Mouse (Mus musculus) heart, embryonic 15.5 days (tissue): ENCODE data around the gene Slc25a13. TPM values are rescaled to one million over a fixed set of nuclear protein-coding genes. Genes with fewer than 3 reads are reported as not detected.

Source experiments
- ATAC-seq: fragments of 200-750 bp; cut with Nextera tagmentation; replicated peaks from 2 replicates; pipeline ENCODE4 v1.8.0; 2017; ENCODE audit warnings: low read depth, moderate TSS enrichment; ENCODE audit not compliant: insufficient number of reproducible peaks, insufficient read depth, low FRiP score
- H3K27ac ChIP-seq: fragments of 300-500 bp; sonication (generic); 2 replicates; pipeline ENCODE4 v1.5.1; 2015; ENCODE audit warnings: mild to moderate bottlenecking, inconsistent platforms
- H3K27me3 ChIP-seq: fragments of 300-500 bp; sonication (generic); 2 replicates; pipeline ENCODE4 v1.6.1; 2015; ENCODE audit warnings: inconsistent platforms
- H3K36me3 ChIP-seq: fragments of 300-500 bp; sonication (generic); 2 replicates; pipeline ENCODE4 v1.6.1; 2015; ENCODE audit warnings: mild to moderate bottlenecking, inconsistent platforms
- H3K4me1 ChIP-seq: fragments of 300-500 bp; sonication (generic); replicated peaks from 2 replicates; pipeline ENCODE4 v1.6.1; 2015; ENCODE audit warnings: inconsistent platforms
- H3K4me2 ChIP-seq: fragments of 300-500 bp; sonication (generic); 2 replicates; pipeline ENCODE4 v1.6.1; 2015; ENCODE audit warnings: inconsistent platforms, mild to moderate bottlenecking, moderate library complexity
- H3K4me3 ChIP-seq: fragments of 300-500 bp; sonication (generic); 2 replicates; pipeline ENCODE4 v1.5.1; 2015; ENCODE audit warnings: mild to moderate bottlenecking, inconsistent platforms
- H3K9ac ChIP-seq: fragments of 300-500 bp; sonication (generic); 2 replicates; pipeline ENCODE4 v1.6.1; 2015; ENCODE audit warnings: mild to moderate bottlenecking, inconsistent platforms
- H3K9me3 ChIP-seq: fragments of 300-500 bp; sonication (generic); replicated peaks from 2 replicates; pipeline ENCODE4 v1.6.1; 2016; ENCODE audit warnings: inconsistent platforms
- WGBS: fragments of 180-500 bp; shearing (Covaris S2); methylation state at CpG from one replicate; pipeline ENCODE4 v1.1.7; 2015; ENCODE audit warnings: mixed read lengths; 5-methylcytosine and 5-hydroxymethylcytosine counted together
- polyA plus RNA-seq: library from polyadenylated mRNA; unstranded; fragments of >200 nt; fragmentation: Nextera tagmentation; extraction: Ambion mirVana; gene quantifications from 2 replicates; pipeline ENCODE4 v1.2.1, GENCODE M21; 2015

Gene Slc25a13
- polyA plus RNA-seq, 1 experiment from 2014 or later: 54.3 TPM

DNA sequence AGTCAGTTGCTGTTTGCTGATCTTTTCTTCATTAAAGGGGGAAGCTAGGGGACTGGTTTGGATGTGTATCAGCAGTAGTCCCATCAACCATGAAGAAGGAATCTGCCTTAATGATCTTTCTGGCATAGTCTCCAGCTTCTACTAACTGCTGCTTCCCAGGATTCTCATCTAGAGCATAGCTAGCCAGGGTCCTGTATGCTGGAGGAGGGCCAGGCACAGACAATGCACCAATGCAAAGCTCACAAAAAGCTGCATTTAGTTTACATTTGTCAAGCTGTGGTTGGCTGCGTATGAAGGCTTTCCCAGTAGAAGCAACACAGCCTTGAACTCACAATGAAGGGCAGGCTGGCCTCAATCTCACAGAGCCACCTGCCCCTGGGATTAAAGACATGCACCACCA is 136.5 kb downstream of the Slc25a13 start:
- H3K9me3 ChIP-seq: no peaks in the 10 kb centered on the region
- ATAC-seq: no peak
- H3K27ac ChIP-seq: no peak overlapping the region
- H3K4me3 ChIP-seq: no peak overlapping the region
- H3K36me3 ChIP-seq: 0 out of 2 replicates have a peak, but pooled peaks cover 3% of the 10 kb centered on the region
- WGBS: 88% methylated on average over 1 of the region's 1 CpGs
- H3K4me1 ChIP-seq: no peaks in the 10 kb centered on the region
- no peak overlapping the region for H3K4me2 ChIP-seq
- no peaks in the 10 kb centered on the region for H3K27me3 ChIP-seq
- no peak overlapping the region for H3K9ac ChIP-seq

DNA sequence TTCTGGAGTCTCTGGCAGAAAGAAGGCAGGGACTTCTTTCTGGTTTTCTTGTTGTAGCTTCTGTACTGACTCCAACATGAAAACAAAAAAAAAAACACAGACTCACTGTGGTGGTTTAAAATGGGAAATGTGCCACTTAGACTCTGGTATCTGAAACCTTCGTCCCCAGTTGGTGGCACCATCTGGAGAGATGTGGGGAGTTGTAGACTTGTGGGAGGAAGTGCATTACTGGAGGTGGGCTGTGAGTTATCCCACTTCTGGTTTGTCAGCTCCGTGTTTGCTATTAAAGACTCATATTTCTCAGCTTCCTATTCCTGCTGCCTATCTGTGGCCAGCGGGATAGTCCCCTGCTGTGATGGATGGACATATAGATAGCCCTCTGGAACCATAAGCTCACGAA is 139.7 kb downstream of the Slc25a13 start:
- no peak overlapping the region for H3K4me2 ChIP-seq
- no peaks in the 10 kb centered on the region for H3K9me3 ChIP-seq
- H3K4me3 ChIP-seq: no peak overlapping the region
- H3K27ac ChIP-seq: no peak overlapping the region
- 71% methylated on average over 4 of the region's 4 CpGs for WGBS
- H3K9ac ChIP-seq: no peak overlapping the region
- no peaks in the 10 kb centered on the region for H3K27me3 ChIP-seq
- 0 out of 2 replicates have a peak, but pooled peaks cover 3% of the 10 kb centered on the region for H3K36me3 ChIP-seq
- ATAC-seq: no peak
- no peaks in the 10 kb centered on the region for H3K4me1 ChIP-seq

DNA sequence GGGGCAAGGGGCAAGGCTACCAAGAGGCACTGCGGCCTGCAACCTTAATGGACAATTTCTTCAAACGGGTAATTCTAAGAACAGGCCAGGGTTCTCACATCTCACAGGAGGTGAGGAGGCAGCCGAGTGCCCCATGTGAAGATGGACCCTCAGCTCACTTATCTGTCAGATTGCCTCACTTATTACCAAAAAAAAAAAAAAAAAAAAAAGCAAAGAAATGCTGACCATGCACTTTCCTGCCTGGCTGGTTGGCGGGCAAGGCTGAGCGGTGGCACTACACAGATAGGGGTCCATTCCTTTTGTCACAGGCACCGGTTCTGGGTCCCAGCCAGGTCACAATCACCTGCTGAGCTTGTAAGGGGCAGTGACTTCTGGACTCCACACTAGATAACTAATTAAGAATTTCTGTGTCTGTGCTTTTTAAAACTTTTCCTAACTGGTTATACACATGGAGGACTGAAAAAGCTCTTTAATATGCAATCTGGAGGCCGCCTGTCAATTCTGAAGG is 141.0 kb downstream of the Slc25a13 start:
- Histone ChIP-seq H3K4me2 (no peak overlapping the region), H3K9me3 (no peaks in the 10 kb centered on the region), H3K27me3 (no peaks in the 10 kb centered on the region), H3K36me3 (0 out of 2 replicates have a peak, but pooled peaks cover 3% of the 10 kb centered on the region), H3K4me3 (no peak overlapping the region), H3K27ac (no peak overlapping the region), H3K4me1 (no peaks in the 10 kb centered on the region), H3K9ac (no peak overlapping the region)
- no peak for ATAC-seq
- 85% methylated on average over 7 of the region's 7 CpGs for WGBS

DNA sequence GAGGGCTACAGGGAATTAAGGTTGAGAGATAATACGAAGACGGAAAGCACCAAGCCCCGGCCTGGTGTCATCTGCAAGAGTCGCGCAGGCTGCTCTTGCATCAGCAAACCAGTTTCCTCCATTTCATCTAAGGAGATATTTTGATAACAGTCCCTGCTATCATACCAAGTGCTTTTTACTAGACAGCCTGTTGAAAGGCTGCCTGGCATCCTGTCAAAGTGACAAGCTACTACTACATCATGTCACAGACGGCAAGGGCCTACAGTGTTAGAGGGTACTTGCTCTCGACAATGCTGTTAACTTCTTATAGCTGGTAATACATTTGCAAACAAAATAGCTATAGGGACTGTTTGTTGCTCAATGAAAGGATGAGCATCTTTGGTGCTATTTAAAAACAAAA is 145.9 kb downstream of the Slc25a13 start:
- Histone ChIP-seq H3K4me2 (no peak overlapping the region), H3K4me1 (peaks cover 9% of the 10 kb centered on the region), H3K9me3 (no peaks in the 10 kb centered on the region), H3K27ac (no peak overlapping the region), H3K9ac (no peak overlapping the region), H3K27me3 (no peaks in the 10 kb centered on the region), H3K36me3 (no peaks in the 10 kb centered on the region), H3K4me3 (no peak overlapping the region)
- 47% methylated on average over 7 of the region's 7 CpGs for WGBS
- ATAC-seq: no peak

DNA sequence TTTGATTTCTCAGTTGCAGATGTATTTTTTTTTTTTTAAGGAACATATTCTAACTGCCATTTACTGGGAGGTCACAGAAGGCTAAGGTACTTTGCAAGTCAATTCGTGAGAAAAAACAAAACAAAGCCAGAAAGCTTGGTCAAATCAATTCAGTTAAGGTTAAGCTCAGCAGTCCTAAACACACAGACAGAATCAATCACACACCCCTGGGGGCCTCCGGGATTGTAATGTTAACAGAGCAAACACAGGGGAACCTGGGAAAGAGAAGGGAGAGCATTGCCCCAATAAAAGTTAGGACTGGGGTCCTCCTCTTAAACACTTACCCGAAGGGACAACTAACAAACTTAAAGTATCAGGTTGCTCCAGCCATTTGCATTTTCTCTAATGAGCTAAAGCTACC is 147.0 kb downstream of the Slc25a13 start:
- no peak overlapping the region for H3K4me2 ChIP-seq
- ATAC-seq: no peak
- H3K4me1 ChIP-seq: peaks cover 12% of the 10 kb centered on the region
- no peaks in the 10 kb centered on the region for H3K27me3 ChIP-seq
- H3K9me3 ChIP-seq: no peaks in the 10 kb centered on the region
- no peak overlapping the region for H3K9ac ChIP-seq
- 35% methylated on average over 3 of the region's 3 CpGs for WGBS
- H3K27ac ChIP-seq: no peak overlapping the region
- H3K4me3 ChIP-seq: no peak overlapping the region
- no peaks in the 10 kb centered on the region for H3K36me3 ChIP-seq

DNA sequence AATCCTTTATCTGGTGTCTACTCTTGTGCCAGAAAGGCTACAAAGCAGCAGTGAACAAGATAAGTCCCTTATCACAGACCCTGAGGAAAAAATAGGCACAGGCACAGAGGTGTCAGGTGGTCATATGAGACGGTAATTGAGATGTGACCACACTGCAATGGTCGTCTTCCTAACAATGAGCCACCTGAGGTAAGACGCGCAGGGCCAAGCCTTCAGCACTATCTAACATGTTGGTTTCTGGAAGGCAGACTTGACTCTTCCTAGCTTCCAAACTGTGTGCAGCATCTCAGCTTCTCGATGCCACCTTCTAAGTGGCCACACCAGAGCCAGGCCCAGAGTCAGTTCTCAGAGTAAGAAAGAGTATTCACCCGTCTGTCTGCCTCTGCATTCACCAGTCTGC is 149.8 kb downstream of the Slc25a13 start:
- Histone ChIP-seq H3K27me3 (no peaks in the 10 kb centered on the region), H3K4me3 (no peak overlapping the region), H3K9ac (no peak overlapping the region), H3K9me3 (no peaks in the 10 kb centered on the region), H3K36me3 (no peaks in the 10 kb centered on the region), H3K4me1 (peaks cover 16% of the 10 kb centered on the region), H3K4me2 (no peak overlapping the region), H3K27ac (0 out of 2 replicates have a peak overlapping the region, but pooled peaks have one; percentile 11)
- WGBS: 58% methylated on average over 6 of the region's 6 CpGs
- no peak for ATAC-seq

DNA sequence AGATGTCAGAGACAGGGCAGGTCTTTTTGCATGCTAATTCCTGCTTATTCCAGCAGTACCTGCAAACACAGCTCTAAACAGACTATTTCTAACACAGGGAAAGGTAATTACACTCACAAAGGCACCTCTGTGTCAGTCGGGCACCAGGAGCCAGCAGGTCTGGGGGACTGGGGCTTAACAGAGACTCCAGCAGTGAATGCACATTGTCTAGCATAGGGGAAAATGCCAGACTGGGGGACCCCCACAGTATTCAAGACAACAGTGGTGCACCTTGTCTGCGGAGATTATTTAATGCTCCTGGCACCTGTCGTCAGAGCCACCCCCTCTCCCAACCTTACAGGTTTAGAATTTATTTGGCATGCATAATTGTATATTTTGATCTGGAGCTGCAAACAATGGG is 158.4 kb downstream of the Slc25a13 start:
- Histone ChIP-seq H3K27ac (no peak overlapping the region), H3K4me1 (peaks cover 16% of the 10 kb centered on the region), H3K4me2 (no peak overlapping the region), H3K4me3 (no peak overlapping the region), H3K9me3 (no peaks in the 10 kb centered on the region), H3K27me3 (no peaks in the 10 kb centered on the region), H3K9ac (no peak overlapping the region), H3K36me3 (no peaks in the 10 kb centered on the region)
- ATAC-seq: no peak
- 61% methylated on average over 3 of the region's 3 CpGs for WGBS

DNA sequence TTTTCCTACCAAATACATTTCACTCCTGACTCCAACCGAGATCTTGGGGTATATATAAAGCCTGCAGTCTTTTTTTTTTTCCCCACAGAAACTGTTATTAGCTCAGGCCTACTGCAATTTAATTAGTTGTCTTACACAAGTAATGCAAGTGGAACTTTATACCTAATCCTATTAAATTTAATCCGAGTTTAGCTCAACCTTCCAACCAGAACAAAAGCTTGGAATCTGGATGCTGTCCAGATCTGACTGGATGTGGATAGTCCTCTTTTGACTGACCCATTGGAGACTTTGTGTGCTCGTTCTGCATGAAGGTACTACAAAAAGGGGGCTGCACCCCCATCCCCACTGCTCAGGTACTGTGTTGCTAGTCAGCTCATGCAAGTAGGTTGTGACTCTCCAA is 163.0 kb downstream of the Slc25a13 start:
- Histone ChIP-seq H3K27ac (no peak overlapping the region), H3K4me3 (no peak overlapping the region), H3K36me3 (peaks cover 4% of the 10 kb centered on the region; the same call in 1 of the 2 replicates), H3K4me2 (no peak overlapping the region), H3K4me1 (peaks cover 16% of the 10 kb centered on the region), H3K9me3 (no peaks in the 10 kb centered on the region), H3K27me3 (no peaks in the 10 kb centered on the region), H3K9ac (no peak overlapping the region)
- WGBS: 71% methylated on average over 3 of the region's 3 CpGs
- no peak for ATAC-seq

DNA sequence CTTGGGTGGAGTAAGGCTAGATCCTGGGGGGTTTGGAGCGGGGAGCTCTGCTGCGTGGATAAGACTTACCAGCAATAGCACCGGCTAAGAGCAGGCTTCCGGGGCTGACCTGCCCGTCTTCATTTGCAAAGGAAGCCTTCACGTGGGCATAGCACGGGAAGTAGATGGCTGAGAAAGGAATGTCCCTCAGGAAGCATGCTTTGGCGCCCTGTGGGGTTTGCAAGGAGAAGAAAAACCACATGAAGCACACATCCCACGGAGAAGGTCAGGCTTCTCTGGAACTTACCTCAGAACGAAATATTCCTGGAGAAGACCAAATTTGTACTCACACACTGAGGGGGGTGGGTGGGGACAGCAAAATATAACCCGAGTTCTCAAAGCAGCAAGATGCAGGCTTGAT is 164.3 kb downstream of the Slc25a13 start:
- peaks cover 4% of the 10 kb centered on the region; the same call in 1 of the 2 replicates for H3K36me3 ChIP-seq
- no peaks in the 10 kb centered on the region for H3K9me3 ChIP-seq
- H3K27ac ChIP-seq: no peak overlapping the region
- ATAC-seq: no peak
- no peak overlapping the region for H3K4me3 ChIP-seq
- no peaks in the 10 kb centered on the region for H3K27me3 ChIP-seq
- no peak overlapping the region for H3K9ac ChIP-seq
- H3K4me2 ChIP-seq: no peak overlapping the region
- WGBS: 53% methylated on average over 11 of the region's 11 CpGs
- peaks cover 12% of the 10 kb centered on the region for H3K4me1 ChIP-seq

DNA sequence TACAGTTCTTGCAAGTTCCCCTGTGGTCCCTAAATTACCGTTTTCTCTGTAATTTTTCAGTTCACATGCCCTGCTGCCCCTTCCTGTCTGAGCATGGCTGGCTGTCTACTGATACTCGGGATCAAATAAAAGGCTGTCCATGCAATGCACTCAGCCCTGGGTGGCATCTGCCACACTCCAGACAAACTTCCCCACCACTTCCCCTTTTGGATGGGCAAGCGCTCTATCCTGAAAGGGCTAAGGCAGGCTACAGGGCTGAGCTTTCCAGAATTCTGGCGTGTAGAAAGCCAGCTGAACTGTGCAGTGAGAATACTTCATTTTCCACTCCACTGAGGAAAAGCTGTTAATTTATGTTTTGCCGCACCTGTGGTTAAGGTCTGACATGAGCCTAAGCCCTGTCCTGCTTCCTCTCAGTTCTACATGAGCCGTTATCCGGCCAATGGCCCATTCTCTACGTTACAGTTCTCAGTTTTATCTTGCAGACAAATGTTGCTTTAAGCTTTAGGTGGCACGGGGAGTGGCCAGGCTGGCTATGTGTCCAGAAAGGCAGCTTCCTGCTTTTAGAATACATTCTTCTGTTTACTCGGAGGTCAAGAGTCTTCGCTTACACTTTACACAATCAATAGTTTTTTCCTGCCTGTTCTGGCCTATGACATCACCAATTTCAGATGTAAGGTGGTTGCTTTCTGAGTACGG is 170.1 kb downstream of the Slc25a13 start:
- Histone ChIP-seq H3K36me3 (peaks cover 4% of the 10 kb centered on the region; the same call in 1 of the 2 replicates), H3K9ac (no peak overlapping the region), H3K9me3 (no peaks in the 10 kb centered on the region), H3K27me3 (no peaks in the 10 kb centered on the region), H3K4me1 (0 out of 2 replicates have a peak, but pooled peaks cover 2% of the 10 kb centered on the region), H3K27ac (no peak overlapping the region), H3K4me3 (no peak overlapping the region), H3K4me2 (no peak overlapping the region)
- no peak for ATAC-seq
- 63% methylated on average over 12 of the region's 12 CpGs for WGBS

DNA sequence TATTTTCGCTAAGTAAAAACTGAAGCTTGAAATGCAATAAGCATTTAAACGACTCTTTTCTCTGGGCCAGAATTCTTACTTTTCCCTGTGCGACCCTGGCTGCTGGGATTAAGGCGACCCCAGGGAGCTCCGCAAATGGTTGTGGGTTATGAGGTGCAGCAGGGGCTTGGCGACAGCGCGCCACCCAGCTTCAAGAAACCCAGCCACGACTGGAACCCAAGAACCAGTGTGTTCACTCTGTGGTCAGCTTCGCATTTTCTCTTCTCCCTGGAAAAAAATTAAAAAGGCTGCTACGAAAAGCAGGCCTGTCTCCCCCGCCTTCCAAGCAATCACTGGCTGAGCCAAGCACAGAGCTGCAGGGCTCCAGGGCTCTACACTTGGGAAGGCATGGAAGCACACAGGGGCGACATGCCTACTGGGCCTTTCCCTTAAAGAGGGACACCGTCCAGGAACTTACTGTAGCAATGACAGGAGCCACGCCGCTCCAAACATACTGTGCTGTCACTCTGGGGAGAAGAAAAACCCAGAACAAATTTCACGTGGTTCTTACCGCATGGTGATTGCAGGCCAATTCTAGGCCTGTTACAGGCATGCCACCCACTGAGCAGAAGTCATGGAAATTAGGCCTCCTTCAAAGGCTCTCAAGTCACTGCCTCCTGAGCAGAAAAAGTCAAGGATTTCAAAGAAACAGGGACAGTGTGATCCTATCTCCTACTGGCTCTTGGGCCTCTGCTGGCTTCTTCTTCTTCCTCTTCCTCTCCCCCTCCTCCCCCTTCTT is 178.0 kb downstream of the Slc25a13 start:
- Histone ChIP-seq H3K36me3 (no peaks in the 10 kb centered on the region), H3K9me3 (no peaks in the 10 kb centered on the region), H3K9ac (no peak overlapping the region), H3K27me3 (no peaks in the 10 kb centered on the region), H3K4me2 (no peak overlapping the region), H3K27ac (no peak overlapping the region), H3K4me3 (no peak overlapping the region), H3K4me1 (0 out of 2 replicates have a peak, but pooled peaks cover 2% of the 10 kb centered on the region)
- WGBS: 56% methylated on average over 18 of the region's 18 CpGs
- ATAC-seq: no peak
